Mouse (Mus musculus) liver, adult 2 months (tissue): ENCODE data around the gene Zfp991.
"Not testable (repeated sequence)": the region's sequence is repeated elsewhere in the genome, so short reads cannot be mapped to it uniquely, and the experiment has no call there.

Experiments used
- CTCF ChIP-seq: fragments of 200-500 bp; IDR thresholded peaks from 2 replicates; pipeline ENCODE4 v1.5.1; 2011; ENCODE audit warnings: low read depth, low read length, control low read depth
- POLR2A ChIP-seq: fragments of 200-500 bp; IDR thresholded peaks from 2 replicates; pipeline ENCODE4 v1.6.1; 2011; ENCODE audit warnings: low read length, control low read depth; ENCODE audit not compliant: insufficient read depth; ENCODE audit errors: extremely low read depth

- not testable (repeated sequence) for TF ChIP-seq CTCF, POLR2A
Observed at GRCm38 (mm10) chr4:147122286-147122685, 9.6 kb upstream of the Zfp991 start.
